Mouse (Mus musculus) liver, adult (tissue): ENCODE data around the gene Ssh2.

Experiments used
- GATA4 ChIP-seq: IDR thresholded peaks from 2 replicates; pipeline ENCODE4 v1.6.1; 2014; ENCODE audit warnings: mild to moderate bottlenecking, low read length; ENCODE audit not compliant: insufficient replicate concordance

Ssh2 gene

DNA sequence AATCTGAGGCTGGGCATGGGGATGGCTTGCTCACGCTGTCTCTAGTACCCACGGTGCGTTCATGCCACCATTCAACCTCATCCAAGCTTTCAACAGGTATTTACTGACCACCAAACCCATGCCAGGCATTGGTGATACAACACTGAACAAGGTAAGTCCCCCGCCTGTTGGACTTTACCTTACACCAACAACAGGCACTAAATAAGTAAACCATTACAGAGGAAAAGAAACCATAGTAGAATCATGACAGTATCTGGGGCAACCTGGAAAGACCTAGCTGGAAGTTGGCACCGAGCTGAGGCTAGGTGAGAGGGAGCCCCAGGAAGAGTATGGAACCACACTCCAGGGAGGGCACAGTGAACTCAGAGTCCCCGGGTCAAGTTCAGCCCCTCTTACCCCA lies 260.8 kb downstream of the Ssh2 start:
- TF ChIP-seq GATA4: no peak

DNA sequence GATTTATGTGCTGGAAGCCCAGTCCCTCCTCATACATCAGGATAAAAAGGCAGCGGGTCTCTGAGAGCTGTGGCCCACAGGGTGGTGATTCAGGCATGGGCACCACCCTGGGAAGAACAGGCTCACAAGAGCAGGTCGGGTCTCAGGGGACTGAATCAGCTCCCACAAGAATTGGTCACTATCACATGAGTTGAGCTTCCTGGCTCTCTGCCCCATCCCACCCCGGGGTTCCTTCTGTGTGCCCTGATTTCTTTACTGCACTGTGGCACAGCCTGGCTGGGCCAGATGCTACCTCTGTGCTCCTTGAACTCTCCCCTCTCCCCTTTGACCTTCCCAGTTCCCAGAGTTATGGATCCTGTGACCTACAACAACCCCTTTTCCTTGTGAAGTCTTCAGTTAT lies 267.0 kb downstream of the Ssh2 start:
- TF ChIP-seq GATA4: no peak

GRCm38 (mm10) chr11:77483510-77484255 lies 267.6 kb downstream of the Ssh2 start:
- TF ChIP-seq GATA4: no peak

- no peak for TF ChIP-seq GATA4
These were observed 269.1 kb downstream of the Ssh2 start for GRCm38 (mm10) chr11:77485229-77485628.

GRCm38 (mm10) chr11:77486798-77487197 lies 270.7 kb downstream of the Ssh2 start:
- no peak for TF ChIP-seq GATA4

DNA sequence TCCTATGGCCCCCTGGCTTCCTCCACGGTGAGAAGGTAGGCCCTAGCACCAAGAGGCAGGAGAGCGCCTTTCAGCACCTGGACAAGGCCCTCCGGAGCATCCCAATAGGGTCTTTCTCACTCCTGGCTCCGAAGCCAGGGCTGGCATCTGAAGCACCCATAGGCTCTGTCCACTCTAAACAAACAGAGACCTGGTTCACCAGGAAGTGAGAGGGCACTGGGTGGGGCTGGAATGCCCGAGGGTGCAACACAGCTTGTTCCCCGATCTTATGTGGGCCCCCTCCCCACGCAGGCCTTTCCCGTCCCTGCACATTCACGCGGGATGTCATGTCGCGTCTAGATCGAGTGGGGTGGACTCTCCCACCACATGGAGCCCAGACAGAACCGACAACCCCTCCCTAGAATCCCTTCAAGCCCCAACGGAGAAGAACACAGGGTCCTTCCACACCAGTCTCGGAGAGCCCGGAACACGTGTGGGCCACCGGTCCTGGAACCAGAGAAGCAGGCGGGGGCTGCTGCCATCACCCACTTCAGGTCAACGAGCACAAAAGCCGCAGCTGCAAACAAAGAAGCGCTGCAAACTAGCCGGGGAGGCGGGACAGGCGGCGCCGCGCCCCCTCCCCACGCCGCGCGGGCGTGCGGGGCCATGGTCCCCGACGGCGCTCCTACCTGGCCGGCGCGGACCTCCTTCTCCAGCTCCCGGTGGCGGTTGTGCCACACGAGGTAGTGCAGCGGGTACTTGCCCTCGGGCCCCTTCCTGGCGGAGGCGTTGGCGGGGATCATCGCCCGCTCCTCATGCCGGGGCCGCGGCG lies 272.9 kb downstream of the Ssh2 start:
- no peak for TF ChIP-seq GATA4

DNA sequence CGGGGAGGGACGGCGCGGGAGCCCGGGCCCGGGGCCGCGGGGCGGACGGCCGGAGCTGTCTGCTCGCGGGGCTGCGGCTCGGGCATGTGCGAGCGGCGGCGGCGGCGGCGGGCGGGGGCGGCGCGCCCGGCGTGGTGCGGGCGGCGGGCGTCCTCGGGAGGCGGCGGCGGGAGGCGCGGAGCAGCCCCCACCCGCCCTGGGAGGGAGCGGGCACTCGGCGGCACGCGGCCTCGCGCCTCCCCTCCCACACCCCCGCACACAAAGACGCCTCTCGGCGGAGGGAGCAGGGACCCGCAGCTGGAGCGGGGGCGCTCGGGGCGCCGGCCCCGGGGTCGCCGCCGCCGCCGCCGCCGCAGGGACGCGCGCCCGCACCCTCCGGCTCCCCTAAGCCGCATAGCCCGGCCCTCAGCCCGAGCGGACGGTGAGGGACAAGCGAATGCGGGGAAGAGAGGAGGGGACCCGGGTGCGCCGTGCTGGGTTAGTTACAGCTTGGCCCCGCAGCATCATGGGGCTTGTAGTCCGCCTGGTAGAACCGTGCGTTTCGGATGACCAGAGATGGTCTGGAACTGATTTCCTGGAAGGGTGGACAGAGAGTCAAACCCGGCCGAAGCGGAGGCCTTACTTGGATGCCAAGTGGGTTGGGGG lies 273.6 kb downstream of the Ssh2 start, which contains the start of gene Ankrd13b:
Gene Ankrd13b, minus strand, starts transcription at position 88 of the 645 bp plus-strand sequence.
- TF ChIP-seq GATA4: no peak

DNA sequence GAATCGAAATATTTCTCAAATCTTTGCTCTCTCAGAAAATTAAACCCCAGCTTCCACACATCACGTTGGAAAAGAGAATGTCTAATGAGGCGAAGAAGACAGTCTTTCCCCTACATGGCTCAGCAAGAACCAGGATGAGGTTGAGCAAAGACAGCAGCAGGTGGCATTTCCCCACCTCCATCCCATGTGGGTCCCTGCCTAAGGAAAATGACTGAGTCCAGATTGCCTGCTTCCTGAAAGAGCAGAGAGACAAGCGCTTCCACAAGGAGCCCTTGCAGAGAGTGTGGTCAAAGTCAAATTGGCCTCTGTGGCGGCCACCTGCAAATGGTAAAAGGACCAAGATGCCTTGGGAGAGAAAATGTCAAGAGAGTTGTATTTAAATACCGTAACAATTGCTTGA lies 274.4 kb downstream of the Ssh2 start:
- no peak for TF ChIP-seq GATA4

- no peak for TF ChIP-seq GATA4
These were observed 275.0 kb downstream of the Ssh2 start for GRCm38 (mm10) chr11:77491123-77491501.

- TF ChIP-seq GATA4: no peak
These were observed 275.6 kb downstream of the Ssh2 start for GRCm38 (mm10) chr11:77491502-77492291.

DNA sequence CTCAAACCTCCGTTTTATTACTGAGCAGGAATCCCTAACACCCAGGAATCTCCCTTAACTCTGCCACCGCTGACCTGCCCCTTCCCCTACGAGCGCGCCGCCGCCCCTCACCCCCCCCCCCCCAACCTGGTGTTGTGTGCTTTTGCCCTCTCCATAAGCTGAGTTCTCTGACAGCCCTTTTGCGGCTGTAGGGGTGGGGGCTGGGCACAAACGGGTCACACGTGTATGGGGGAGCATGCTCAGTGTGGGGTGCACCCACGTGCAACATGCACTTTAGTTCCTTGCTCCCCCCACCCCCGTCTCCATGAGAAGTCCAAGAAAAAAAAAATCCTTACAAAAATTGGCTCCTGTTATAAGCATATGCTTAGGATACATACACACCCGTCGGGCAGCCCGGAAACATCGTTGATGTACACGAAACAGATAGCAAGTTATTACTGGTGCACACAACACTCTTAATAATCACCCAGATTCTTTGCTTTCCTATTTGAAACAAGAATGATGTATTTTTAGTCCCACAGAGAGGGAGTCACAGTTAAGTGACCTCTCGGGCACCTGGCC lies 276.3 kb downstream of the Ssh2 start:
- TF ChIP-seq GATA4: no peak

DNA sequence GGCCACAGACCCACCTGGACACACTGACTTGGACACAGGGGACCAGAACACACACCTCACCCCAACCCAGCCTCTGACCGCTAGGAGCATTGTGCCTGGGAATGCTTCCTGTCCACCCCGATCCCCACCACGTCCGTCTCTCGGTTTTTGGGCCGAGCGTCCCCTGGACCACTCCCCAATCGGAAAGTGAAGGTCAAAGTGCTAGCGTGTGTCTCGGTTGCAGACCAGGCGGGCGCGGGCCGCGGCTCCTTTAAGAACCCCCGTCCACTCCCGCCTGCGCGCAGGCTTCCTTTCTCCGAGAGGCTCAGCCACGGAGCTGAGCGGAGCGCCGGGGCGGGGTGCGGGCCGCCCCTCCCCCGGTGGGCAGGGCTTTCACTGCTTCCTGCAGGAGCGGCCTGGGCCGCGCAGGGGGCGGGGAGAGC lies 276.8 kb downstream of the Ssh2 start:
- TF ChIP-seq GATA4: no peak

DNA sequence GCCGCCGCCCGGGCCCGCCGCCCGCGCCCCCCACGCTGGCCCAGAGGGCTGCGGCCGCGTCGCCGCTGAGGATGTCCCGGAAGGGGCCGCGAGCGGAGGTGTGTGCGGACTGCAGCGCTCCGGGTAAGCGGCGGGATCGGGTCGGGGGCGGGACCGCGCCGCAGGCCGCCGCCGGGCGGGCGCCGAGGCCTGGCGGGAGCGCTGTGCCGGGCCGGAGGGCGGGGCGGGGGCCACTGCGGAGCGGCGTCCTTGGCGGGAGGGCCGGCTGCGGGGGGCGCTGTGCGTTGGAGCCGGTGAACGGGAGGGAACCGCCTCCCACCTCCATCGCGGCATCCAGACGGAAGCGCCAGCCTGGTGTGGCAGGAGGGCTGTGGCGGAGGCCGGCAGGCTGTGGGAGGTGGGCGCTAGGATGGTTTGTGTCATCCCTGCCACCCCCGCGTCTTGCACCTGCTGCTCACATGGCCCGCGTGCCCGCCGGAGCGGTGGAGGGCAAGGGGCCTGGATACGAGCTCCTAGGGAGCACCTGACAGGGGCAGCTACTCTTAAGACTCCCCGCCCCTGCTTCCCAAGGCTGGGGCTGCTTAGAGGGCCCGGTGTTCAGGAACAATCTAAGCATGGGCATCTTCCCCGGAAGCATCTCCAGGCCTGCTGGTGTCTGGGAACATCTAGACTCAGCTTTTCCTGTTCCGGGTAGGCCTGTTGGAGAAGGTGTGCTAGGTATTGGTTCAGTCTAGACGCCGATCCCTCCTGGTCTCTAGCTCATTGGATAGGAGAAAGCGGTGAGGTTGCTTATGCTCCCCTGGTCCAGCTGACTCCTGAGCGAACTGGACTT lies 277.6 kb downstream of the Ssh2 start, which contains the start of gene Git1:
Gene Git1, plus strand, starts transcription at position 51 of the 832 bp plus-strand sequence.
- no peak for TF ChIP-seq GATA4

GRCm38 (mm10) chr11:77494344-77494676 lies 278.2 kb downstream of the Ssh2 start:
- no peak for TF ChIP-seq GATA4
